Comparison of ENCODE assay signal across 31 mouse cellular contexts in genomic region chr1:157323091-157323490, GRCm38 (mm10).
"Had no signal": no experiment of that assay in that cellular context is flagged by ENCODE, and none has a peak within 500 bp of the region (broad histone marks: within the 10 kb centered on the region; RNA-seq: fewer than 3 reads in every experiment).

No protein-coding gene starts in this region.

- H3K27ac ChIP-seq: limb, embryonic 10.5 days; limb, embryonic 12.5 days; limb, embryonic 13.5 days; limb, embryonic 15.5 days; liver, embryonic 12.5 days; liver, embryonic 13.5 days; liver, embryonic 14.5 days; liver, embryonic 15.5 days; lung, embryonic 15.5 days; macrophage; midbrain, embryonic 10.5 days; midbrain, embryonic 12.5 days; midbrain, embryonic 13.5 days; midbrain, embryonic 15.5 days; neural tube, embryonic 12.5 days had no signal

- H3K27me3 ChIP-seq: limb, embryonic 12.5 days; limb, embryonic 13.5 days; limb, embryonic 15.5 days; liver, embryonic 12.5 days; liver, embryonic 13.5 days; liver, embryonic 15.5 days; lung, embryonic 15.5 days; megakaryocyte, embryonic 14.5 days; midbrain, embryonic 12.5 days; midbrain, embryonic 13.5 days; midbrain, embryonic 15.5 days; neural tube, embryonic 12.5 days had no signal

- H3K4me3 ChIP-seq: limb, embryonic 10.5 days; limb, embryonic 12.5 days; limb, embryonic 13.5 days; limb, embryonic 15.5 days; liver, embryonic 12.5 days; liver, embryonic 13.5 days; liver, embryonic 15.5 days; lung, embryonic 15.5 days; megakaryocyte, embryonic 14.5 days; midbrain, embryonic 10.5 days; midbrain, embryonic 12.5 days; midbrain, embryonic 13.5 days; midbrain, embryonic 15.5 days; myocyte; neural tube, embryonic 12.5 days had no signal

- H3K9me3 ChIP-seq: limb, embryonic 10.5 days; limb, embryonic 12.5 days; limb, embryonic 13.5 days; limb, embryonic 15.5 days; liver, embryonic 12.5 days; liver, embryonic 13.5 days; liver, embryonic 15.5 days; lung, embryonic 15.5 days; megakaryocyte, embryonic 14.5 days; midbrain, embryonic 10.5 days; midbrain, embryonic 12.5 days; midbrain, embryonic 13.5 days; midbrain, embryonic 15.5 days; neural tube, embryonic 12.5 days had no signal

- H3K36me3 ChIP-seq: limb, embryonic 10.5 days; limb, embryonic 12.5 days; limb, embryonic 13.5 days; limb, embryonic 15.5 days; liver, embryonic 12.5 days; liver, embryonic 13.5 days; liver, embryonic 15.5 days; lung, embryonic 15.5 days; midbrain, embryonic 10.5 days; midbrain, embryonic 12.5 days; midbrain, embryonic 13.5 days; midbrain, embryonic 15.5 days; neural tube, embryonic 12.5 days had no signal

- H3K4me1 ChIP-seq: limb, embryonic 13.5 days; limb, embryonic 15.5 days; liver, embryonic 12.5 days; liver, embryonic 13.5 days; liver, embryonic 15.5 days; lung, embryonic 15.5 days; megakaryocyte, embryonic 14.5 days; midbrain, embryonic 13.5 days; midbrain, embryonic 15.5 days; neural tube, embryonic 12.5 days had no signal

- ATAC-seq: liver, embryonic 12.5 days; liver, postnatal 0 days; lung, postnatal 0 days; midbrain, embryonic 13.5 days; midbrain, embryonic 15.5 days; midbrain, embryonic 16.5 days had no signal

- H3K9ac ChIP-seq: limb, embryonic 12.5 days; limb, embryonic 13.5 days; limb, embryonic 15.5 days; liver, embryonic 12.5 days; liver, embryonic 13.5 days; liver, embryonic 14.5 days; liver, embryonic 15.5 days; liver, postnatal 0 days; lung, embryonic 14.5 days; lung, embryonic 15.5 days; midbrain, embryonic 12.5 days; midbrain, embryonic 13.5 days; midbrain, embryonic 15.5 days; neural tube, embryonic 12.5 days had no signal

- DNase-seq: left cerebral cortex, postnatal 4 days; liver; liver, embryonic 13.5 days; liver, postnatal 0 days; lung, adult 18-20 months; lung, embryonic 14.5 days; lung, postnatal 10 days; lung, postnatal 14 days; lung, postnatal 36 days; lung, postnatal 4 days; midbrain, embryonic 14.5 days had no signal

- H3K4me2 ChIP-seq: limb, embryonic 12.5 days; limb, embryonic 13.5 days; limb, embryonic 15.5 days; liver, embryonic 11.5 days; liver, embryonic 12.5 days; liver, embryonic 13.5 days; liver, embryonic 15.5 days; lung, embryonic 14.5 days; lung, embryonic 15.5 days; midbrain, embryonic 11.5 days; midbrain, embryonic 12.5 days; midbrain, embryonic 13.5 days; midbrain, embryonic 15.5 days; neural tube, embryonic 12.5 days had no signal
